Mouse (Mus musculus) T-helper 1 cell (primary cell): Measurements from ENCODE around the gene Gan.

Experiments used
- in situ Hi-C: fragments of 300-600 bp; cut with MboI, MseI; formaldehyde crosslinking; loops from one replicate; pipeline ENCODE4 v1.15.1; 2025; ENCODE audit warnings: high pct_unique_total_duplicates

Gan gene

GRCm38 (mm10) chr8:117158135-117158761 lies at the start of gene Gan:
Gene Gan, plus strand, starts transcription at chr8:117158135.
- in situ Hi-C loops: loop anchor here (5.0 kb wide), 1 partner anchor 104 kb away; no protein-coding TSS in a partner anchor

DNA sequence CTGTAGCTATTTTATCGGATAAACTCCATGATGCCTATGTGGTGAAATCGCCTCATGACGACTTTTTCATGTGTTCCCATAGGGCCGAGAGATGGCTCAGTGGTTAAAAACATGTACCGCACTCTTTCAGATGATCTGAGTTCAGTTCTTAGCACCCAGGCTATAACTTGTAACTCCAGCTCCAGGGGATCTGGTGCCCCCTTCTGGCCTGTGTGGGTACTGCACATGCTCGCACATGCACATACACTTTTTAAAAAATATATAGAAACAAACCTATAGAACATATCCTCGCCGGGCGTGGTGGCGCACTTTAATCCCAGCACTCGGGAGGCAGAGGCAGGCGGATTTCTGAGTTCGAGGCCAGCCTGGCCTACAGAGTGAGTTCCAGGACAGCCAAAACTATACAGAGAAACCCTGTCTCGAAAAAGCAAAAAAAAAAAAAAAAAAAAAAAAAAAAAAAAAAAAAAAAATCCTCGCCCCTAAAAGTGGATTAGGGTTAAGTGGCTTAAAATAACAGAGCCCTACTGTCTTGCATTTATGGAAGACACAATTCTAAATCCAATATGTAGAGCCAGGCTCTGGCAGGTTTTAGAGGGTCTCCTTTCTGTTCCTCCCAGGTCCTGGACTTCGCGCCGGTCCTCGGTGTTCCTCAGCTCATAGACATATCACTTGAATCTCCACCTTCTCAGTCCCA lies 48.8 kb upstream of the Gan start:
- in situ Hi-C loops: no loop called here

GRCm38 (mm10) chr8:117109801-117110390 lies 48.0 kb upstream of the Gan start:
- in situ Hi-C loops: no loop called here

- in situ Hi-C loops: no loop called here
Observed at GRCm38 (mm10) chr8:117111641-117112040, 46.3 kb upstream of the Gan start.

DNA sequence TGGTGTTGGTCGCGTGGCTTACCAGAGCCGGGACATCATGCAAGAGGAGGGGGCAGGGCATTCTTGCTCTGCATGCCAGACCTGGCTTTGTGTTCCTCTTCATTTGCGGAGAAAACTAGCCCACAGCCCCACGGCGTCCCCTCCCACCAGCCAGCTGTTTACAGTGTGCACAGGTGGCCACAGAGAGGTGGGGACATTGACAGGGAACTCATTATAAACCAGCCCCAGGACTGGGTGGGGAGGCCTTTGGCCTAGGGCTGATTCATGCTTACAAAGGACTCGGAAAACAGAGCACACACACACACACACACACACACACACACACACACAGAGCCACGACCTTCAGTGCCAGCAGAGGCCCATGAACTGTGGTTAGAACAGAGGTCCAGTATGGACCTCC lies 45.7 kb upstream of the Gan start:
- in situ Hi-C loops: no loop called here

GRCm38 (mm10) chr8:117115094-117115493 lies 42.8 kb upstream of the Gan start:
- in situ Hi-C loops: no loop called here

- in situ Hi-C loops: no loop called here
Observed at GRCm38 (mm10) chr8:117115676-117116446, 42.1 kb upstream of the Gan start.

GRCm38 (mm10) chr8:117116534-117116933 lies 41.4 kb upstream of the Gan start:
- in situ Hi-C loops: no loop called here

- in situ Hi-C loops: no loop called here
Observed at GRCm38 (mm10) chr8:117118409-117118808, 39.5 kb upstream of the Gan start.

DNA sequence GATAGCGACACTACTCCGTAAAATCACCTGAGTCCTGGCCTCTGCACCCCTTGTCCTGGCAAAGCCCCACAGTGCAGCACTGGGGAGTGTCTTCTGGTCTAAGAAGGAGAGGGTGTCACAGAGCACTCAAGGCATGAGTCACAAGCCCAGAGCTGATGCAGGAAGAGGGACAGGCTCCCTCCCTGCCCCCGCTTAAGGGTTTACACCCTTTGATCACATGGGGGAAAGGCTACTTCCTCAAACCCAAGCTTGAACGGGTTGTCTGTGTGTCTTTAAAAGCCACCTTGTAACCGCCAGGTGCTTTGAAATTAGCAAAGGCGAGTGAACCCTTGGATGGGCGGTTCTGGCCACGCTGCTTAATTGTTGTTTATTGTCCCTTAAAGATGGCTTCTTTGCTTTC lies 36.7 kb upstream of the Gan start:
- in situ Hi-C loops: no loop called here

DNA sequence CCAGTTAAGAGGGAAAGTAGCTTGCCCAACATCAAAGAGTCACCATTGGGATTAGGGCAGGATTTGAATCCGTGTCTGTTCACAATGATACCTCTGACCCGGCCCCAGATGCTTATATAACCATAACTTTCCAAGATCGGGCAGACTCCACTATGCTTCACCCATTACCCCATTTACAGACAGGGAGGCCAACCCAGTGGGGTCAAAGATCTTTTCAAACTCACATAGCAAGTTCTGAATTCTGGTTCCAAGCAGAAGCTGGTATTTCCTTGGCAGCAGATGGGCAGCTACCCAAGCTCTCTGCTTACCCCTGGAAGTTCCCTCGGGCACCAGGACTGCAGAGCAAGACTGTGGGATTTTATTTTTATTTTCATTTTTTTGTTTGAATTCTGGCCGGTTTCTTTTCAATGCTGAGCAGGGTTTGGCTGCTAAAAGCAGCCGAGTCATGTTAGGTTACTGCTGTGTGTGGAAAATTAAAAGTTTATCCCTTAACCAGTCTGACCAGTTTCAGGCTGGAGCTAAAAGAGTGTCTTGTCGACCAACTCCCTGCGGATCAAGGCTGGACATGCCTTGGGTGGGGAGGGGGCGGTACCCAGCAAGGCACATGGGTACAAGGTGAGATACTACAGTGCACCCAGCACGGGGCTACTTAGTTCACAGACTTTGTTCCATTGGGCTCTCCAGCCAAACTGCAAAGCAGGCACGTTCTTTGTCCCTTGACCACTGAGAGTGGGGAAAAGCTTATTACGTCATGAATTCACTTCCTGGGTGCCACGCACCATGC lies 33.9 kb upstream of the Gan start:
- in situ Hi-C loops: no loop called here

DNA sequence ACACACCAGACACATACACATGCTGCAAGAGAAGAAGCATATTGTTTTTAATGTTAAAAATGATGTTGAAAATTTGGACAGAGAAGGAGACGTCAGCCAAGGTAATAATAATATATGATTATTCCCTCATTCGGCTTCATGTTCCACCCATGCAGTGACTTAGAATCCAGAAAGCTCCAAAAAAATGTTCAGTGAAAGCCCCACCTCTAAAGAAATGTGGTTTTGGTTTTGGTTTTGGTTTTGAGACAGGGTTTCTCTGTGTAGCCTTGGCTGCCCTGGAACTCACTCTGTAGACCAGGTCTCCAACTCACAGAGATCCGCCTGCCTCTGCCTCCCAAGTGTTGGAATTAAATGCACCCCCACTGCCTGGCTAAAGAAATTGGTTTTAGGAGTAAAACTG lies 32.1 kb upstream of the Gan start:
- in situ Hi-C loops: no loop called here

- in situ Hi-C loops: no loop called here
Observed at GRCm38 (mm10) chr8:117126411-117126810, 31.5 kb upstream of the Gan start.

- in situ Hi-C loops: no loop called here
Observed at GRCm38 (mm10) chr8:117127063-117127462, 30.9 kb upstream of the Gan start.

- in situ Hi-C loops: no loop called here
Observed at GRCm38 (mm10) chr8:117133702-117134101, 24.2 kb upstream of the Gan start.

GRCm38 (mm10) chr8:117136351-117136750 lies 21.6 kb upstream of the Gan start:
- in situ Hi-C loops: no loop called here

DNA sequence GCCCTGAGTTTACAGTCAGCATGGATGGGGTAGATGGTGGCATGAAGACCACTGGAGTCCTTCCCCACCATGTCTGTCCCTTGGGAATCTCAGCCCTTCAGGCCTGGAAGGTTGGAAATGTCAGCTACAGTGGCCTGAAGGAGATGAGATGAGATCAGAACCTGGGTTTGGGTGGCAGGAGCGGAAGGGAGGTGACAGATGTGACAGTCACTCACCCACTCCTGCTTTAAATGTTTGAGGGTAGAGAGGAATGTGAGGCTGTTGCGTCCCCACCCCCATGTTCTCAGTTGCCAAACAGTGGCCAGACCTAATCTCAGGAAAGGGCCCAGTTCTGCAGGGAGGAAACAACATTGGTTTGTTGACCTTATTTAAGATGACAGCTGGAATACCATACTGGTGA lies 21.2 kb upstream of the Gan start:
- in situ Hi-C loops: no loop called here

DNA sequence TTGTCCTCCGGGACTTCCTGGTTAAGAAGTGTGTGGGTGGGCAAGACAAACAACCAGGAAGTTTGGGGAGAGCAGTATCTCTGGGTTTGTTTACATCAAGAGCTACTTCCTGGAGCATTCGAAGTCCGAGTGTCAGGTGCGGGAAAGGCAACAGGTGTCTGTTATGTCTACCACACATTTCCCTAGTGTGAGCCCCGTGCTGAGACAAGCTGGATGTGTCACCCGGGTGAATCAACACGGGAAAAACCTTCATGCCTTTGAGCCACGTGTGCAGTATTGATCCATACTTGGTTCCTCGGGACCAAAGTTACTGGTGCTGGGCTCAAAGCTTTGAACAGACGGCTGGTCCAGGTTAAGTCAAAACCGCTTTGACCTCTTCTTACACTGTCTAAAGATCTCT lies 20.6 kb upstream of the Gan start:
- in situ Hi-C loops: no loop called here

- in situ Hi-C loops: no loop called here
Observed at GRCm38 (mm10) chr8:117148520-117148919, 9.4 kb upstream of the Gan start.

DNA sequence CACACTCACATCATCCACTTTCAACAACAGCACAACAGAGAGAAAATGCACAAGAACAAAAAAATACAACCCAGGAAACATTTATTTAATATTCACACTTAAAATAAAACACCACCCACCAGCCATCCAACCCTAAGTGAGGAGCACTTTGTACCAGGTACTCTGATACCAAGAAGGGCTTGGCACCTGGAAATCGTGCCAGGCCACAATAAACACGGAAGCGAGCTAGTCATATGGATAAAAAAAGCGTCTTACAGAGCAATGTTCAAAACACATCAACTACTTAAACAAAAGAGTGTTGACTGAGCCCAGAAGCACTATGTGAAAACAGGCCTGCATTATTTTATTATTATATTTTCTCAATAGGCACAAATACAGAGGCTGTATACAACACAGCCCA lies 1.8 kb upstream of the Gan start:
- in situ Hi-C loops: loop anchor here (5.0 kb wide), 1 partner anchor 106 kb away; no protein-coding TSS in a partner anchor
